Mouse (Mus musculus) ovary, postnatal 36 days (tissue): Measurements from ENCODE around the gene Cfap73.

Experiments used
- DNase-seq: peaks from one replicate; pipeline ENCODE4 v3.0.0; 2022; ENCODE audit warnings: low spot score, mixed read lengths

Gene Cfap73

GRCm38 (mm10) chr5:120586741-120587615 lies 47.1 kb downstream of the Cfap73 start:
- peak; percentile 45 for DNase-seq

GRCm38 (mm10) chr5:120584968-120585367 lies 49.1 kb downstream of the Cfap73 start:
- no peak for DNase-seq

- DNase-seq: no peak
Measured at GRCm38 (mm10) chr5:120583511-120583910, 50.5 kb downstream of the Cfap73 start.

GRCm38 (mm10) chr5:120582002-120582401 lies 52.0 kb downstream of the Cfap73 start:
- DNase-seq: no peak

- DNase-seq: no peak
Measured at GRCm38 (mm10) chr5:120579898-120580626, 54.0 kb downstream of the Cfap73 start.

- peak; percentile 51 for DNase-seq
Measured at GRCm38 (mm10) chr5:120579211-120579897, 54.7 kb downstream of the Cfap73 start.

- DNase-seq: peak; percentile 73
Measured at GRCm38 (mm10) chr5:120578504-120579081, 55.4 kb downstream of the Cfap73 start.
